Mouse (Mus musculus) forebrain, embryonic 14.5 days (tissue): ENCODE data around the gene Rgl3. TPM values are rescaled to one million over a fixed set of nuclear protein-coding genes. Genes with fewer than 3 reads are reported as not detected.

Experiments
- ATAC-seq: fragments of 200-750 bp; cut with Nextera tagmentation; 2 replicates; pipeline ENCODE4 v1.8.0; 2017; ENCODE audit warnings: mild to moderate bottlenecking, moderate library complexity
- DNase-seq: peaks from one replicate; pipeline ENCODE4 v3.0.0-alpha.2; 2015; ENCODE audit warnings: low spot score
- H3K27ac ChIP-seq: fragments of 300-500 bp; sonication (generic); 2 replicates; pipeline ENCODE4 v1.5.1; 2014; ENCODE audit warnings: low read depth, mild to moderate bottlenecking, control low read depth, low read length, moderate library complexity
- H3K27me3 ChIP-seq: fragments of 300-500 bp; sonication (generic); replicated peaks from 2 replicates; pipeline ENCODE4 v1.6.1; 2014; ENCODE audit warnings: low read length, control low read depth, mixed read lengths; ENCODE audit not compliant: control insufficient read depth, insufficient read depth
- H3K36me3 ChIP-seq: fragments of 300-500 bp; sonication (generic); 2 replicates; pipeline ENCODE4 v1.6.1; 2014; ENCODE audit warnings: low read length, control low read depth; ENCODE audit not compliant: control insufficient read depth, insufficient read depth
- H3K4me1 ChIP-seq: fragments of 300-500 bp; sonication (generic); 2 replicates; pipeline ENCODE4 v1.6.1; 2014; ENCODE audit warnings: antibody characterized with exemption, low read length, control low read depth; ENCODE audit not compliant: control insufficient read depth, insufficient read depth
- H3K4me2 ChIP-seq: fragments of 300-500 bp; sonication (generic); 2 replicates; pipeline ENCODE4 v1.6.1; 2014; ENCODE audit warnings: mild to moderate bottlenecking, control low read depth, low read length
- H3K4me3 ChIP-seq: fragments of 300-500 bp; sonication (generic); 2 replicates; pipeline ENCODE4 v1.5.1; 2014; ENCODE audit warnings: low read depth, low read length, control low read depth
- H3K9ac ChIP-seq: fragments of 300-500 bp; sonication (generic); 2 replicates; pipeline ENCODE4 v1.6.1; 2014; ENCODE audit warnings: mild to moderate bottlenecking, low read length, control low read depth, moderate library complexity
- H3K9me3 ChIP-seq: fragments of 300-500 bp; sonication (generic); replicated peaks from 2 replicates; pipeline ENCODE4 v1.6.1; 2016; ENCODE audit warnings: low read length, control low read depth, mixed read lengths; ENCODE audit not compliant: control insufficient read depth
- WGBS: fragments of 180-500 bp; shearing (Covaris S2); extraction: QIAGEN DNeasy Blood & Tissue Kit; methylation state at CpG from one replicate; pipeline ENCODE4 v1.1.7; 2014; 5-methylcytosine and 5-hydroxymethylcytosine counted together
- polyA plus RNA-seq: library from polyadenylated mRNA; unstranded; fragments of >200 nt; fragmentation: Nextera tagmentation; extraction: Ambion mirVana; gene quantifications from 2 replicates; pipeline ENCODE4 v1.2.1, GENCODE M21; 2014

Gene Rgl3
- polyA plus RNA-seq, 1 experiment from 2014 or later: 1.3 TPM

- 7% methylated on average over 27 of the region's 28 CpGs for WGBS
- H3K4me2 ChIP-seq: no peak overlapping the region
- DNase-seq: no peak
- H3K9me3 ChIP-seq: no peaks in the 10 kb centered on the region
- no peaks in the 10 kb centered on the region for H3K27me3 ChIP-seq
- H3K27ac ChIP-seq: no peak overlapping the region
- H3K4me1 ChIP-seq: no peaks in the 10 kb centered on the region
- H3K9ac ChIP-seq: no peak overlapping the region
- no peak overlapping the region for H3K4me3 ChIP-seq
- H3K36me3 ChIP-seq: peaks cover 10% of the 10 kb centered on the region; the same call in 1 of the 2 replicates
- ATAC-seq: no peak
Measured at GRCm38 (mm10) chr9:21947540-21948130, 41.6 kb downstream of the Rgl3 start.

GRCm38 (mm10) chr9:21944267-21944666 is 45.0 kb downstream of the Rgl3 start:
- no peak for ATAC-seq
- no peaks in the 10 kb centered on the region for H3K9me3 ChIP-seq
- peaks cover 32% of the 10 kb centered on the region for H3K36me3 ChIP-seq
- H3K9ac ChIP-seq: no peak overlapping the region
- no peaks in the 10 kb centered on the region for H3K27me3 ChIP-seq
- H3K4me1 ChIP-seq: no peaks in the 10 kb centered on the region
- no peak for DNase-seq
- 25% methylated on average over 23 of the region's 23 CpGs for WGBS
- no peak overlapping the region for H3K4me3 ChIP-seq
- H3K27ac ChIP-seq: no peak overlapping the region
- H3K4me2 ChIP-seq: no peak overlapping the region

- Histone ChIP-seq H3K4me2 (no peak overlapping the region), H3K9me3 (no peaks in the 10 kb centered on the region), H3K27ac (no peak overlapping the region), H3K27me3 (no peaks in the 10 kb centered on the region), H3K4me3 (no peak overlapping the region), H3K4me1 (no peaks in the 10 kb centered on the region), H3K9ac (no peak overlapping the region), H3K36me3 (peaks cover 32% of the 10 kb centered on the region)
- DNase-seq (no peak), ATAC-seq (0 out of 2 replicates have a peak, but pooled peaks have one; percentile 6)
- 60% methylated on average over 12 of the region's 12 CpGs for WGBS
Measured at GRCm38 (mm10) chr9:21943638-21944037, 45.6 kb downstream of the Rgl3 start.

- peaks cover 5% of the 10 kb centered on the region for H3K4me1 ChIP-seq
- H3K4me3 ChIP-seq: no peak overlapping the region
- no peak for ATAC-seq
- no peaks in the 10 kb centered on the region for H3K9me3 ChIP-seq
- no peaks in the 10 kb centered on the region for H3K27me3 ChIP-seq
- no peak overlapping the region for H3K27ac ChIP-seq
- no peak overlapping the region for H3K9ac ChIP-seq
- no peak for DNase-seq
- H3K36me3 ChIP-seq: peaks cover 32% of the 10 kb centered on the region
- H3K4me2 ChIP-seq: no peak overlapping the region
- 85% methylated on average over 11 of the region's 12 CpGs for WGBS
Measured at GRCm38 (mm10) chr9:21943046-21943445, 46.2 kb downstream of the Rgl3 start.

GRCm38 (mm10) chr9:21938234-21938855 is 50.9 kb downstream of the Rgl3 start:
- ATAC-seq (no peak), DNase-seq (no peak)
- H3K4me1 ChIP-seq: peaks cover 10% of the 10 kb centered on the region
- no peaks in the 10 kb centered on the region for H3K9me3 ChIP-seq
- H3K27me3 ChIP-seq: no peaks in the 10 kb centered on the region; the same call in 1 of the 2 replicates
- 83% methylated on average over 4 of the region's 4 CpGs for WGBS
- H3K4me3 ChIP-seq: peak overlapping the region; percentile 71
- H3K36me3 ChIP-seq: peaks cover 22% of the 10 kb centered on the region
- H3K27ac ChIP-seq: no peak overlapping the region
- peak overlapping the region; percentile 13; the same call in 1 of the 2 replicates for H3K9ac ChIP-seq
- H3K4me2 ChIP-seq: peak overlapping the region; percentile 74

- 69% methylated on average over 4 of the region's 4 CpGs for WGBS
- DNase-seq: no peak
Measured at GRCm38 (mm10) chr9:21937711-21938175, 51.5 kb downstream of the Rgl3 start.

GRCm38 (mm10) chr9:21936692-21937570 is 52.3 kb downstream of the Rgl3 start, which contains the start of gene Plppr2:
Gene Plppr2 (plus strand): TSS chr9:21937033.
- Histone ChIP-seq H3K36me3 (peaks cover 16% of the 10 kb centered on the region), H3K4me2 (peak within 1 kb of the TSS; percentile 74), H3K4me1 (peaks cover 10% of the 10 kb centered on the region), H3K9ac (peak within 1 kb of the TSS; percentile 87), H3K9me3 (no peaks in the 10 kb centered on the region), H3K27me3 (no peaks in the 10 kb centered on the region; the same call in 1 of the 2 replicates), H3K4me3 (peak within 1 kb of the TSS; percentile 71), H3K27ac (peak within 1 kb of the TSS; percentile 79)
- 1% methylated on average over 41 of the region's 43 CpGs for WGBS
- DNase-seq: peak; percentile 99
- ATAC-seq: peak; percentile 96

More at GRCm38 (mm10) chr9:21937711-21938175, 51.5 kb downstream of the Rgl3 start:
- H3K9ac ChIP-seq: peak overlapping the region; percentile 87
- H3K27me3 ChIP-seq: no peaks in the 10 kb centered on the region; the same call in 1 of the 2 replicates
- H3K36me3 ChIP-seq: peaks cover 22% of the 10 kb centered on the region
- H3K4me1 ChIP-seq: peaks cover 10% of the 10 kb centered on the region
- peak overlapping the region; percentile 39; the same call in 1 of the 2 replicates for H3K27ac ChIP-seq
- ATAC-seq: no peak
- peak overlapping the region; percentile 71 for H3K4me3 ChIP-seq
- no peaks in the 10 kb centered on the region for H3K9me3 ChIP-seq
- H3K4me2 ChIP-seq: peak overlapping the region; percentile 74

- no peaks in the 10 kb centered on the region for H3K9me3 ChIP-seq
- no peak overlapping the region for H3K4me2 ChIP-seq
- H3K4me1 ChIP-seq: peaks cover 10% of the 10 kb centered on the region
- H3K4me3 ChIP-seq: no peak overlapping the region
- no peak for ATAC-seq
- no peaks in the 10 kb centered on the region; the same call in 1 of the 2 replicates for H3K27me3 ChIP-seq
- WGBS: 86% methylated on average over 7 of the region's 7 CpGs
- DNase-seq: no peak
- H3K27ac ChIP-seq: no peak overlapping the region
- no peak overlapping the region for H3K9ac ChIP-seq
- peaks cover 6% of the 10 kb centered on the region for H3K36me3 ChIP-seq
Measured at GRCm38 (mm10) chr9:21935466-21936131, 53.6 kb downstream of the Rgl3 start.
